Mouse (Mus musculus) thymus, postnatal 36 days (tissue): ENCODE results near the gene Ctrl.
"Not testable (repeated sequence)": the region's sequence is repeated elsewhere in the genome, so short reads cannot be mapped to it uniquely, and the experiment has no call there.

Experiments
- DNase-seq, 2 experiments: peaks; one replicate each; pipeline ENCODE4 v3.0.0; 2022; ENCODE audit warnings: mixed read lengths in 2 of 2

The Ctrl gene

GRCm38 (mm10) chr8:105933762-105934161, at the start of gene Ctrl:
Gene Ctrl (minus strand): TSS chr8:105933862.
- no peak for DNase-seq

- DNase-seq, result not testable (repeated sequence)
These were observed 49.7 kb upstream of the Ctrl start for GRCm38 (mm10) chr8:105983406-105983805.

- DNase-seq, result no peak
These were observed 47.5 kb upstream of the Ctrl start for GRCm38 (mm10) chr8:105981146-105981545.

DNA sequence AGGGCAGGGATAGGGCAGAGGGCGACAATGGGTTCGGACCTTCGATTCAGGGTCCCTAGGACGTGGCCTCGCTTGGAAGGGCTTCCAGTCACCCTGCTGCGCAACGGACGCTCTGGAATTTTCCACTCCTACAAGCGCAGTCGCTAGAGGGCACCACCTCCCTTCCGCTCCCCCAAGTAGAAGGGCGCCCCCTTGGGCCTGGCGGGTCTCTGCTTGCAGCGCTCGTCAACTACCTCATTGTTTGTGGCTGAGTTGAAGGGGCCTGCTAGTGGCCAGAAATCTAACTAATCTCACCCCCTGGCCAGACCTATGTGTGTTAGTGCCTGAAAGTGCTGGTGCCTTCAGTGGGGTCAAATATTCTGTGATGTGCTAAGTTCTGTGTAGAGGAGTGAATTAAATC, 45.7 kb upstream of the Ctrl start, which contains the start of gene Dpep3:
TSS of gene Dpep3 (minus strand) at position 105 of the 400 bp plus-strand sequence.
- DNase-seq, result no peak

GRCm38 (mm10) chr8:105975363-105975762, 41.7 kb upstream of the Ctrl start:
- no peak for DNase-seq

DNA sequence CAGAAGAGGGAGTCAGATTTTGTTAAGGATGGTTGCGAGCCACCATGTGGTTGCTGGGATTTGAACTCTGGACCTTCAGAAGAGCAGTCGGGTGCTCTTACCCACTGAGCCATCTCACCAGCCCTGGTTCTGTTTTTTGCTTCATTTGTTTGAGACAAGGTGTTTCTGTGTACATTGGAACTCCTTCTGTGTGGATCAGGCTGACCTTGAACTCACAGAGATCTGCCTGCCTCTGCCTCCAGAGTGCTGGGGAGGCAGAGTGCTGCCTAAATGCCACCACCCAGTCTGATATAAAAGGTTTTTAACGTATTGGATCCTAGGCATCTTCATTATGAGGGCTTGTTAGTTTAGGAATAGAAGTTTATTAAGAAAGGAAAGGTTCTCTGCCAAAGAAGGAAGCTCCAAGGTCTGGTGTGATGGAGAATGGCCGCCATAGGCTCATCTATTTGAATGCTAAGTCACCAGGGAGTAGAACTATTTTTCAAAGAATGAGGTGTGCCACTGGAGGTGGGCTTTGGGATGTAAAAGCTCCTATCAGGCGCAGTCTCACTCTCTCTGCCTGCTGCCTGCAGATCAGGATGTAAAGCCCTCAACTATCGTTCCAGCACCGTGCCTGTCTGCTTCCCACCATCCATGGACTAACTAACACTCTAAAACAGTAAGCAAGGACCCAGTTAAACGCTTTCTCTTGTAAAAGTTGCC, 37.5 kb upstream of the Ctrl start:
- DNase-seq, result no peak

- DNase-seq, result no peak
These were observed 35.7 kb upstream of the Ctrl start for GRCm38 (mm10) chr8:105969367-105969766.

GRCm38 (mm10) chr8:105966692-105967311, 33.1 kb upstream of the Ctrl start:
- peak; percentile 56 to 67 for DNase-seq

DNA sequence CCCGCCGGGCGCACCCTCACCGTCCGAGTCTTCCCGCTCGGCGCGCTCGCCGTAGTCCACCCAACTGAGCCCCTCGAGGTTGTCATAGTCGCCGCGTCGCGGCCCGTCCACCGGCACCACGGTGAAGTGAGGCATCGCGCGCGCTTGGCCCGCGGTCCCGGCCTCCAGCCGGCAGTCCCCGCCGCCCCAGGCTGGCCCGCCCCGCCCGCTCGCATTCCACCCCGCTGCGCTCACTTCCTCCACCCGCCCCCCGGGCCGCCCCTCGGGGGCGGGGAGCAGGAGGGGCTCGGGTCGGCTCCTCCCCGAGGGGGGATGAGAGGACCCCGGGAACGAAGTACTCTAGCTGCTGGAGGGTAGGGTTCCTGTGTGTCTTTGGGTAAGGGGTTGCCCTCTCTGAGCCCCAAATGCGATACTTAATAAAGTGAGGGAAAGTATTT, 32.3 kb upstream of the Ctrl start, which contains the start of gene Slc12a4:
TSS of gene Slc12a4 (minus strand) at position 193 of the 437 bp plus-strand sequence.
- peak; percentile 88 to 91 for DNase-seq

GRCm38 (mm10) chr8:105965266-105965904, 31.7 kb upstream of the Ctrl start:
- peak; percentile 61 to 70 for DNase-seq

DNA sequence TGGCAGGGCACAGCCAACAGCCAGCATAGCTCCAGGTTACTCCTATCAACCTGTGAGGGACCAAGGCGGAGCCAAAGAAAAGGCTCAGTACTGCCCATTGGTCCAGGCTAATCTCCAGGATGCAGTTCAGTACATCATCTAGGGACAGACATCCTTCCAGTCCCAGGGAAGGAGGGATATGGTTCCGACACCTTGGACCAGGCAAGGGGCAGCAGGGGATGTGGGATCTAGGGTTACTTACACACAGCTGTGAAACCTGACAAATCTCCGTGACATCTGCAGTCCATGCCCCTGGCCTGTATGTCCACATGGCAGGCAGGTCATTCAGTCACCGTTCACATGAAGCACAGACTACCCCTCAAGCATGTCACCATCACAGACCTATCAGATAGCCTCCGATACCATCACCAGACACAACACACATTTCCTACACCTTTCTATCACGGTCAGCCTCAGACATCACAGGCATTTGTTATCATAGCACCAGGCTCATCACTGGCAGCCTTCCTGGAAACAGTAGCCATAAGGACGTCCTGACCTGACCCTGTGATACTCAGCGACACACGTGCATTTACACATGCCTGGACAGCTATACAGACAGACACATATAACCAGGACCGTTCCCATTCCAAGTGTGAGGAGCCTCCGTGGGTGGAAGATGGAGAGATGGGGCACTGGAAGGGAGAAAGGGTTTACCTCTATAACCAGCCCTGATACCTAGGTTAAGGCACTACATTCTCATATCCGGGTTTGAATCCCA, 31.0 kb upstream of the Ctrl start:
- no peak for DNase-seq

GRCm38 (mm10) chr8:105961536-105961935, 27.9 kb upstream of the Ctrl start:
- no peak for DNase-seq

GRCm38 (mm10) chr8:105961101-105961500, 27.4 kb upstream of the Ctrl start:
- no peak for DNase-seq

DNA sequence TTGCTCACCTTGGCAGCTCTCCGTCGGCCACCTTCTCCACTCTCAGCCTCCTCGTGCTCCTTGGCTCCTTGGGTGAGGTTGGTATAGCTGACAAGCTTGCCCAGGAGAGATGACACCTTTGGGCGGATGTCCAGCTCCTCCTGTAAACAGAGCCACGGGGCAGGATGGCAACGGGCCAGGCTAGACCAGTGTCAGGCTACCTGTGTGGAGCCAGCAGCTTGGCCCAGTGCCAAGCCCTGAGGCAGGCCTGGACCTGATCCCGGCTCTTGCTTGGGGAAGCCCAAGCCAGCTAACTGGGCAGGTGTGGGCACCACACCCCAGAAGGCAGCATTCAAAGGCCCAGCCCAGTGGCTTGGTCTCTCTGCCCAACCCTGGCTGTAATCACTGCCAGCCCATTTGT, 25.7 kb upstream of the Ctrl start:
- no peak for DNase-seq

- DNase-seq, result no peak
These were observed 24.2 kb upstream of the Ctrl start for GRCm38 (mm10) chr8:105957813-105958212.

DNA sequence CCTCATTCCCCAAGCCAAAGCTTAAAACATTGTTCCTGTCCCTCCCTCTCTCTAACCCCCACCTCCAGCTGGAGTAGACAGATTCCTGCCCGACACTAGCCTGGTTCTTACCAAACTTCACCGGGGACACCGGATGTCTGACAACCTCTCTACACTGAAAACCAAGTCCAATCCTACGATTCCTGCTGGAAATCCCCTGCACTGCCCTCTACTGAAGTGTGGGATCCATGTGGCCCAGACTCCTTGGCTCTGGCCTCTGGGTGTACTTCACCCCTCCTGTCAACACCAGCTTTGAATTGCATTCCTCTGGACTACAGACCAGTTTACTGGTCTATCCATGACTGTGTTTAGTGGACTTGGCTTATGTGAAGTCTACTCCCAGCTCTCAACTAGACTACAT, 22.9 kb upstream of the Ctrl start:
- no peak for DNase-seq

GRCm38 (mm10) chr8:105951057-105951659, 17.5 kb upstream of the Ctrl start:
- DNase-seq, result no peak

DNA sequence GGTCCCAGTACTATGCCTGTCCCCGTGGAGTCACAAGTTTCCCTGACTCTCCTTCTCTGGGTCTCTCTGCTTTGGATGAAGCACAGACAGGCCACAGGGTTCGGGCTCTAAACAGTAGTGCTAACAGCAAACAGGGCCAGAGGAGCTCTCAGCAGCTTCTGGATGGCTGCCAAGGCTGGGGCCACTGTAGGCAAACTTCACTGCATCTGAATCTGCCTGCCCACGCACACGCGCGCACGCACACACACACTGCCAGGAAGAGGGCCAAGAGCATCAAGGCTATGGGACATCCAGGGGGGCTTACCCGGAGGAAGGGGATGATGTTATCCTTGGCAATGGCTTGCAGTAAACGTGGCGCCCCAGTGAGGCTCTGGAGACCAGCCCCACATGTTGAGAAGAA, 15.7 kb upstream of the Ctrl start:
- DNase-seq, result no peak

- DNase-seq, result no peak
These were observed 9.7 kb upstream of the Ctrl start, which contains the start of gene Lcat for GRCm38 (mm10) chr8:105943321-105943739. Gene Lcat (minus strand): TSS chr8:105943382.

GRCm38 (mm10) chr8:105942542-105942941, 8.9 kb upstream of the Ctrl start:
- DNase-seq, result no peak

GRCm38 (mm10) chr8:105942026-105942425, 8.4 kb upstream of the Ctrl start:
- no peak for DNase-seq

GRCm38 (mm10) chr8:105938306-105938669, 4.6 kb upstream of the Ctrl start, which contains the start of gene Psmb10:
Gene Psmb10 (minus strand): TSS chr8:105938444.
- DNase-seq, result peak in 1 of 2 experiments; percentile 49
